Mouse (Mus musculus) intestine, postnatal 0 days (tissue): ENCODE measurements around the gene Ngfr. TPM values are rescaled to one million over a fixed set of nuclear protein-coding genes. Genes with fewer than 3 reads are reported as not detected.
A peak's percentile ranks its signal among the peaks of the same experiment; 100 is the strongest.

Experiments
- ATAC-seq: fragments of 200-750 bp; cut with Nextera tagmentation; 2 replicates; pipeline ENCODE4 v1.8.0; 2017; ENCODE audit warnings: mild to moderate bottlenecking, moderate TSS enrichment, moderate library complexity
- H3K27ac ChIP-seq: fragments of 300-500 bp; sonication (generic); 2 replicates; pipeline ENCODE4 v1.5.1; 2014; ENCODE audit warnings: mild to moderate bottlenecking, low read depth, low read length, moderate library complexity
- H3K27me3 ChIP-seq: fragments of 300-500 bp; sonication (generic); replicated peaks from 2 replicates; pipeline ENCODE4 v1.6.1; 2014; ENCODE audit warnings: low read length, mixed read lengths; ENCODE audit not compliant: control insufficient read depth, insufficient read depth
- H3K36me3 ChIP-seq: fragments of 300-500 bp; sonication (generic); 2 replicates; pipeline ENCODE4 v1.6.1; 2014; ENCODE audit warnings: mild to moderate bottlenecking, moderate library complexity; ENCODE audit not compliant: control insufficient read depth, insufficient read depth
- H3K4me1 ChIP-seq: fragments of 300-500 bp; sonication (generic); replicated peaks from 2 replicates; pipeline ENCODE4 v1.6.1; 2014; ENCODE audit warnings: antibody characterized with exemption, low read length, mixed read lengths; ENCODE audit not compliant: control insufficient read depth, insufficient read depth
- H3K4me2 ChIP-seq: fragments of 300-500 bp; sonication (generic); replicated peaks from 2 replicates; pipeline ENCODE4 v1.6.1; 2014; ENCODE audit warnings: low read depth, mild to moderate bottlenecking, moderate library complexity
- H3K4me3 ChIP-seq: fragments of 300-500 bp; sonication (generic); 2 replicates; pipeline ENCODE4 v1.5.1; 2014; ENCODE audit warnings: low read depth, low read length
- H3K9ac ChIP-seq: fragments of 300-500 bp; sonication (generic); 2 replicates; pipeline ENCODE4 v1.6.1; 2014; ENCODE audit warnings: mild to moderate bottlenecking, low read depth, low read length
- H3K9me3 ChIP-seq: fragments of 300-500 bp; sonication (generic); 2 replicates; pipeline ENCODE4 v1.6.1; 2016; ENCODE audit warnings: mixed run types; ENCODE audit not compliant: control insufficient read depth
- CTCF ChIP-seq: sonication (generic); IDR thresholded peaks from 2 replicates; pipeline ENCODE4 v1.5.1; 2016; ENCODE audit warnings: low read depth, mild to moderate bottlenecking, control low read depth, antibody characterized with exemption, moderate library complexity
- WGBS: fragments of 180-500 bp; shearing (Covaris S2); extraction: QIAGEN DNeasy Blood & Tissue Kit; methylation state at CpG from one replicate; pipeline ENCODE4 v1.1.7; 2014; 5-methylcytosine and 5-hydroxymethylcytosine counted together
- polyA plus RNA-seq: library from polyadenylated mRNA; unstranded; fragments of >200 nt; fragmentation: Nextera tagmentation; extraction: Ambion mirVana; gene quantifications from 2 replicates; pipeline ENCODE4 v1.2.1, GENCODE M21; 2015

The Ngfr gene
- polyA plus RNA-seq, 1 experiment from 2014 or later, result 7.4 TPM

- H3K9ac ChIP-seq, result no peak overlapping the region
- no peaks in the 10 kb centered on the region for H3K9me3 ChIP-seq
- no peak overlapping the region for H3K27ac ChIP-seq
- no peaks in the 10 kb centered on the region for H3K4me1 ChIP-seq
- no peaks in the 10 kb centered on the region for H3K27me3 ChIP-seq
- H3K4me3 ChIP-seq, result 0 out of 2 replicates have a peak overlapping the region, but pooled peaks have one; percentile 17
- TF ChIP-seq CTCF, result no peak
- no peaks in the 10 kb centered on the region for H3K36me3 ChIP-seq
- ATAC-seq, result peak; percentile 33; the same call in 1 of the 2 replicates
- WGBS, result 16% methylated on average over 18 of the region's 18 CpGs
- H3K4me2 ChIP-seq, result peak overlapping the region; percentile 43
These were observed 46.7 kb downstream of the Ngfr start for GRCm38 (mm10) chr11:95540637-95541385.

GRCm38 (mm10) chr11:95538378-95539104 is 49.0 kb downstream of the Ngfr start:
- H3K27ac ChIP-seq, result no peak overlapping the region
- no peak overlapping the region for H3K9ac ChIP-seq
- no peak for TF ChIP-seq CTCF
- H3K36me3 ChIP-seq, result no peaks in the 10 kb centered on the region
- ATAC-seq, result no peak
- H3K4me1 ChIP-seq, result no peaks in the 10 kb centered on the region
- 85% methylated on average over 15 of the region's 15 CpGs for WGBS
- no peaks in the 10 kb centered on the region for H3K27me3 ChIP-seq
- H3K4me2 ChIP-seq, result no peak overlapping the region
- no peak overlapping the region for H3K4me3 ChIP-seq
- no peaks in the 10 kb centered on the region for H3K9me3 ChIP-seq

- Histone ChIP-seq H3K9ac (no peak overlapping the region), H3K27ac (no peak overlapping the region), H3K4me2 (peak overlapping the region; percentile 30; the same call in 1 of the 2 replicates), H3K4me1 (no peaks in the 10 kb centered on the region), H3K9me3 (no peaks in the 10 kb centered on the region), H3K4me3 (no peak overlapping the region), H3K27me3 (no peaks in the 10 kb centered on the region), H3K36me3 (no peaks in the 10 kb centered on the region)
- ATAC-seq, result peak; percentile 66
- WGBS, result 23% methylated on average over 24 of the region's 24 CpGs
- peak; percentile 100 for TF ChIP-seq CTCF
These were observed 53.9 kb downstream of the Ngfr start for GRCm38 (mm10) chr11:95533484-95534160.

GRCm38 (mm10) chr11:95532353-95533072 is 55.0 kb downstream of the Ngfr start:
- WGBS, result 68% methylated on average over 13 of the region's 13 CpGs
- ATAC-seq, result no peak

GRCm38 (mm10) chr11:95528231-95528630 is 59.3 kb downstream of the Ngfr start:
- no peak overlapping the region for H3K9ac ChIP-seq
- no peaks in the 10 kb centered on the region for H3K36me3 ChIP-seq
- H3K9me3 ChIP-seq, result no peaks in the 10 kb centered on the region
- H3K4me1 ChIP-seq, result no peaks in the 10 kb centered on the region
- H3K27me3 ChIP-seq, result no peaks in the 10 kb centered on the region
- WGBS, result 81% methylated on average over 3 of the region's 3 CpGs
- H3K4me3 ChIP-seq, result no peak overlapping the region
- TF ChIP-seq CTCF, result peak; percentile 25
- H3K27ac ChIP-seq, result no peak overlapping the region
- ATAC-seq, result no peak
- H3K4me2 ChIP-seq, result no peak overlapping the region

More at GRCm38 (mm10) chr11:95532353-95533072, 55.0 kb downstream of the Ngfr start:
- H3K27me3 ChIP-seq, result no peaks in the 10 kb centered on the region
- H3K9me3 ChIP-seq, result no peaks in the 10 kb centered on the region
- H3K4me1 ChIP-seq, result no peaks in the 10 kb centered on the region
- H3K9ac ChIP-seq, result no peak overlapping the region
- H3K4me3 ChIP-seq, result no peak overlapping the region
- H3K27ac ChIP-seq, result no peak overlapping the region
- no peaks in the 10 kb centered on the region for H3K36me3 ChIP-seq
- no peak overlapping the region for H3K4me2 ChIP-seq
- no peak for TF ChIP-seq CTCF
